Mouse (Mus musculus) left cerebral cortex, postnatal 25 days (tissue): ENCODE measurements at regions not wholly inside any gene's neighbourhood (a gene's known extent, or its start where the extent isn't known, plus 50 kb on each side); places are given as distances from the start of the nearest gene placed in this dataset.
"Not testable (repeated sequence)": the region's sequence is repeated elsewhere in the genome, so short reads cannot be mapped to it uniquely, and the experiment has no call there.

Source experiments
- DNase-seq, 2 experiments: peaks; one replicate each; pipeline ENCODE4 v3.0.0; 2022; ENCODE audit warnings: low spot score in 2 of 2, mixed read lengths in 1 of 2
- intact Hi-C: fragments of 180-260 bp; cut with DNase I; formaldehyde crosslinking; loops from one replicate; pipeline ENCODE4 v1.15.1; 2025

- intact Hi-C loops = loop anchor here (10.0 kb wide), 1 partner anchor 309 kb away; no protein-coding TSS in a partner anchor
- DNase-seq = peak in 1 of 2 experiments; percentile 54
These were observed 621.3 kb downstream of the Tecrl start for GRCm38 (mm10) chr5:82733707-82734106.

GRCm38 (mm10) chr5:82728240-82728639, 626.8 kb downstream of the Tecrl start:
- peak in 1 of 2 experiments; percentile 71 for DNase-seq
- intact Hi-C loops = loop anchor here (1.0 to 10.0 kb wide), 4 partner anchors 29 to 707 kb away; no protein-coding TSS in a partner anchor

- intact Hi-C loops = loop anchor here (1.0 to 10.0 kb wide), 4 partner anchors 29 to 707 kb away; no protein-coding TSS in a partner anchor
- DNase-seq = no peak
These were observed 627.6 kb downstream of the Tecrl start for GRCm38 (mm10) chr5:82727250-82728003.

GRCm38 (mm10) chr5:82715705-82716104, 639.3 kb downstream of the Tecrl start:
- DNase-seq = no peak
- intact Hi-C loops = no loop called here

GRCm38 (mm10) chr5:82699666-82700065, 655.3 kb downstream of the Tecrl start:
- intact Hi-C loops = loop anchor here (2.0 kb wide), 1 partner anchor 29 kb away; no protein-coding TSS in a partner anchor
- DNase-seq = not testable (repeated sequence)

GRCm38 (mm10) chr5:82698942-82699341, 656.1 kb downstream of the Tecrl start:
- intact Hi-C loops = loop anchor here (2.0 kb wide), 1 partner anchor 30 kb away; no protein-coding TSS in a partner anchor
- peak; percentile 5 to 57 for DNase-seq

GRCm38 (mm10) chr5:82683437-82683836, 671.6 kb downstream of the Tecrl start:
- no peak for DNase-seq
- intact Hi-C loops = no loop called here

- intact Hi-C loops = no loop called here
- no peak for DNase-seq
These were observed 690.9 kb downstream of the Tecrl start for GRCm38 (mm10) chr5:82664121-82664520.

- intact Hi-C loops, DNase-seq: not testable (repeated sequence)
These were observed 701.4 kb downstream of the Tecrl start for GRCm38 (mm10) chr5:82653637-82654036.

GRCm38 (mm10) chr5:82620056-82620455, 734.9 kb downstream of the Tecrl start:
- intact Hi-C loops = no loop called here
- DNase-seq = no peak
